Mouse (Mus musculus) thymus, postnatal 0 days (tissue): ENCODE results near the gene Lce1i. TPM values are rescaled to one million over a fixed set of nuclear protein-coding genes. Genes with fewer than 3 reads are reported as not detected.
"Not testable (repeated sequence)": the region's sequence is repeated elsewhere in the genome, so short reads cannot be mapped to it uniquely, and the experiment has no call there.

Experiments
- DNase-seq: peaks from one replicate; pipeline ENCODE4 v3.0.0-alpha.2; 2015; ENCODE audit warnings: low spot score
- polyA plus RNA-seq: library from polyadenylated mRNA; unstranded; fragments of >200 nt; fragmentation: Nextera tagmentation; extraction: Ambion mirVana; gene quantifications from 2 replicates; pipeline ENCODE4 v1.2.1, GENCODE M21; 2015

The Lce1i gene
- polyA plus RNA-seq = 0.24 and 0.26 TPM in 2 replicates

DNA sequence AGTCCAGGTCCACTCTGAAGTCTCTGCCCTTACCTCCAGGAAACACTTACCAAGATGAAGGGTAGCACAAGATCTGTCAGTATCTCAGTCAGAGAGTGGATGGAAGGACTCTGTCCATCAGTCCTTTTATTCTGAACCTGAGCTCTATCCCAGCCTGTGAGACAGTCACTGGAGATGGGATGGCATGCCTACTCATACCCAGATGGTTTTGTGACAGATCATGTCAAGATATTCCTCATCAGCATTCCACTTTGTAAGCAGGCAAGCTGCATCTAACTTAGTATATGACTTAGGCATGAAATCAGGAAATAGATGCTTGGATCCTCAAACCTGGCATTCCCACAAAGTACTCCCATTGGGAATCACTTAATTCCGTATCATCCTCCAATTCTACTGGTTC lies at the start of gene Lce1i:
Gene Lce1i (minus strand): TSS at position 101 of the 400 bp plus-strand sequence.
- DNase-seq = no peak

DNA sequence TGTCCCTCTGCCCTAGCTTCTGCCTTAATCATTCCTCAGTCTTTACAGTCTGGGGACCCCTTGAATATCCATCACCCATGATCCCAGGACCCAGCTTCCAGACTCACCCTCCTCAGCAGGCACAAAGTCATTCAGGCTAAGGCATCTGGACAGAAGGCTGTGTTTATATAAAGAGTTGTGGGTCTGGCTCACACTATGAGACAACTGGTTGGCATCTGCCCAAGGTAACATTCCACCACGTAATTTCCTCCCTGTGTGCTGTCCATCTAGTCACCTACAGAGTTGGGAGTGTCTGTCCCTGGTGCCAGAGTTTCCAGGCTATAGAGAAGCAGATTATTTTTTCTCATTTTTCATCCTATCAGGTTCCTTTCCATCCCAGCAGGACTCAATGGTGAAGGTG lies 48.4 kb upstream of the Lce1i start, which contains the start of gene Kprp:
Gene Kprp (minus strand): TSS at position 140 of the 400 bp plus-strand sequence.
- no peak for DNase-seq

DNA sequence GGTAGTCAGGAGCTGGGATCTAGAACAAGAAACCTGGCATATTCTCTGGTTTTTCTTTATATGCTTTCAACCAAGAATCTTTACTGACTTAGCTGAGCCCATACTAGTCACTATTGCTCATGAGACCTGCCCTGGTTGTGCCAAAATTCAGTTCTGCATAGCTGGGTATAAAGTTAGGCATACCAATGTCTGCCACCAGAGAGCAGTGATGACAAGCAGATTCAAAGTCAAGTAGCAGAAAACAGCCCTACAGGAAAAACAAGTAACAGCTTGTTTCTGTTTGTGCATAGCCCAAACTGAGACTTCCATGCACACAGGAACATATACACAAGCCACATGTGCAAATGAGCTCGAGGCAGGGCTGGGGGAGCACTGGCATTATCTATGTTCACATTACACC lies 47.1 kb upstream of the Lce1i start:
- no peak for DNase-seq

DNA sequence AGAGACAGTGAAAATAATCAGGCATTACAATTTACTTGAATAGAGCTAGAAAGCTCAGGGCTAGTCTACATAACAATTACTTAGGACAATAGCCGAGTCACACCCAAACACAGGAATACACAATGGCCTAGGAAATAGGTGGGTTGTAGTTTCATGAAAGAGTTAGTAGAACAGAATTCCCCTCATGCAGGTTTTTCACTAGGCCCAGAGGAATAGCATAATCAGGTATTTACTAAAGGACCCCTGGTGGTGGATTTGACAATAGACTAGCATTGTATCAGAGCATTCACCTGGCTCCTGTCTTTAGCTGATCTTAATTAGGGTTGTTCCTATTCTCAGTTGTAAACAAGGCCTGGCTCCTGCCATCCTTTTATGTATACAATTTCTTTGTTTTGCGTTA lies 37.3 kb upstream of the Lce1i start:
- DNase-seq = not testable (repeated sequence)

DNA sequence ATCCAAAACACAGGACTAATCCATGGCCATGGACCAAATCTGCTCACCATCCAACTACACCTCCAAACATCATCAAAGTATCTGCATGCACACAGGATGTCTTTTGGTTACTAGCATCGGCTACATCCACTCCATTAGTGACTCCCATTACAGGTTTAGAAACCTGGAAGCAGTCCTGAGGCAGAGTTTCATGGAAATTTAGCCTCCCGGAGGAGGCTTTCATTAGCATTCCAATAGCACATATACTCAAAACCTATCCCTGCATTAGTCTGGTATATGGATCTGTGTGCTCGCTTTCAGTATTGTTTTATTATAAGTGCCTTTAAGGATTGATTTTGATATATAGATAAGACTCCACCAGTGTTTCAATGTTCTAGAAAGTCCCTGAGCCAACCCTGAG lies 36.9 kb upstream of the Lce1i start:
- DNase-seq = no peak

DNA sequence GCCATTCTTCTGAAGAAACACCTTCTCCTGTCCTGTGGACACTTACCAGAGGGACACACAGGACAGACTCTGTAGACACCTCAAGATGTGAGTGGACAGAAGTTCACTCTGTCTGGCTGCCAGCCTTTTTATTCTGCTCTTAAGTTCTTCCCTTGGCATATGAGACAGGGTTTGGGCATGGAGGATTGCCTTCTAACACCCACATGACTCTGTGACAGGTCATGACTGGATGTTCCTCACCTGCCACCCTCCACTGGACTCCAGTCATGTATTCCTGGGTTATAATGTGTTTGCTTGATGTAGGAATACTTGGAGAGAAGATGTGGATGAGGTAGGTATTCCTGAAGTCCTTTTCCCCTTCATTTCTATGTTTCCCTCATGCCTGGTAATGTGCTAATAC lies 29.1 kb upstream of the Lce1i start, which contains the start of gene Lce1k:
Gene Lce1k (minus strand): TSS at position 101 of the 400 bp plus-strand sequence.
- no peak for DNase-seq

DNA sequence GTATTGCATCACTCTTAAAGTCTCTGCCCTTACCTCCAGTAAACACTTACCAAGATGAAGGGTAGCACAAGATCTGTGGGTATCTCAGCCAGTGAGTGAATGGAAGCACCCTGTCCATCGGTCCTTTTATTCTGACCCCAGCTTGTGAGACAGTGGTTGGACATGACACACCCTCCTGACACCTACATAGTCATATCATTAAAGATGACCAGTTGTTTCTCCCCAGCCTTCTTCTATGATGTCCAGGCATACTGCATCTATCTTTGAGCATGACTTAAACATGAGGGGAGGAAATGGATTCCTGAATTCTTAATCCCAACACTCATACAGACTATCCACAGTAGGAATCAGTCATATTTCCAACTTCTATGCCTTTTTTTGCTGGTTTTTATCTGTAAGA lies 11.7 kb upstream of the Lce1i start, which contains the start of gene Lce1j:
Gene Lce1j (minus strand): TSS at position 101 of the 400 bp plus-strand sequence.
- DNase-seq = no peak

DNA sequence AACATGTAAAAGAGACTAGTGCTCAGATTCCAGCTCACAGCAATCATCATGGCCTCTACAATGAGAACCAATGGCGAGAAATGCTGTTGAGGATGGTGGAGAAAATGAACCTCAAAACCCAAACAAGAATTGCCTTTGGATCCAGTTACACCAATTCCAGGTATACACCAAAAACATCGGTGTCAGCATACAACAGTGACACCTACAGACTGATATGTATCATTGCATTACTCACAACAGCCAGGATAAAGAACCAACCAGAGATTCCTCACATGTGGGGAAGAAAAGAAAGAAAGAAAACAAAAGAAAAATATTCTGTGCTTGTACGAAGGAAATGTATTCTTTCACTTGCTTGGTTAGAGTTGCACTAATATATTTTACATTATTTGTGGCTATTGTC lies 7.1 kb downstream of the Lce1i start:
- no peak for DNase-seq

DNA sequence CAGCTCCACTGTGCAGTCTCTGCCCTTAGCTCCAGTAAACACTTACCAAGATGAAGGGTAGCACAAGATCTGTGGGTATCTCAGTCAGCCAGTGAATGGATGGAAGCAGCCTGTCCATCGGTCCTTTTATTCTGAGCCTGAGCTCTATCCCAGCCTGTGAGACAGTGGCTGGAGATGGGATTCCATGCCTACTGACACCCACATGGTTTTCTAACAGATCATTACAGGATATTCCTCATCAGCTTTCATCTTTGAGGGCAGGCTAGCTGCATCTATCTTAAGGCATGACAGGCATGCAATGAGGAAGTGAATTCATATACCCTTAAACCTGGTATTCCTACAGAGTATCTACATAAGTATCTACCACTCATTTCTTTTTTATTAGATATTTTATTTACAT lies 13.7 kb downstream of the Lce1i start, which contains the start of gene Lce1h:
Gene Lce1h (minus strand): TSS at position 101 of the 400 bp plus-strand sequence.
- no peak for DNase-seq

DNA sequence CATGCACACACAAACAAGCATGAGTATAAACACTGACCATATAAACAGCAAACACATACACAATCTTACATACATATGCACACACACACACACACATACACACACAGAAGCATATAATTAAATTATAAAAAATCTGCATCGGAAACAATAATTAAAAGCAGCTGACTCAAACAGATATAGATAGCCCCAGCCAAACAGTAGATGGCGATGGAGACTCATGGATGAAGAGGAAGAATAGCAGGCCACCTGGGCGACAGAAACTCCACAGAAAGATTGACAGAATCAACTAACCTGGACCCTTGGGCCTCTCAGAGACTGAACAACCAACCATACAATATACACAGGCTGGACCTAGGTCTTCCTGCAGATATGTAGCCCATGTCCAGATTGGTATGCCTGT lies 25.5 kb downstream of the Lce1i start:
- DNase-seq = no peak

DNA sequence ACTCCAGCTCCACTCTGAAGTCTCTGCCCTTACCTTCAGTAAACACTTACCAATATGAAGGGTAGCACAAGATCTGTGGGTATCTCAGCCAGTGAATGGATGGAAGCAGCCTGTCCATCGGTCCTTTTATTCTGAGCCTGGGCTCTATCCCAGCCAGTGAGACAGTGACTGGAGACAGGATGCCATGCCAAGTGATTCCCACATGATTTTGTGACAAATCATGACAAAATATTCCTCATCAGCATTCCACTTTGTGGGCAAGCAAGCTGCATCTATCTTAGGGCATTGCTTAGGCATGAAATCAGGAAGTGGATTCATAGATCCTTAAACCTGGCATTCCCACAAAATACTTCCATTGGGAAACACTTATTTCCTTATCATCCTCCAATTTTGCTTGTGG lies 26.5 kb downstream of the Lce1i start, which contains the start of gene Lce1g:
Gene Lce1g (minus strand): TSS at position 101 of the 400 bp plus-strand sequence.
- DNase-seq = no peak

DNA sequence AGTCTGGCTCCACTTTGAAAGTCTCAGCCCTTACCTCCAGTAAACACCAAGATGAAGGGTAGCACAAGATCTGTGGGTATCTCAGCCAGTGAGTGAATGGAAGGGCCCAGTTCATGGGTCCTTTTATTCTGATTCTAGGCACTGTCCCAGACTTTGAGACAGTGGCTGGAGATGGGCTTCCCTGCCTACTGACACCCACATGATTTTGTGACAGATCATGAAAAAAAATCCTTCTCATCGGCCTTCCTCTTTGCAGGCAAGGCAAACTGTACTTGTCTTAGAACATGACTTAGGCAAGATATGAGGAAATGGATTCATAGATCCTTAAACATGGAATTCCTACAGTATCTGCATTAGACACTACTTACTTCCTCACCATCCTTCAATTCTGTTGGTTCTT lies 39.7 kb downstream of the Lce1i start, which contains the start of gene Gm38119:
Gene Gm38119 (minus strand): TSS at position 101 of the 400 bp plus-strand sequence.
- no peak for DNase-seq

Other genes with a start within 250 kb of the Lce1i start
- 0.46 TPM in 1 of 2 replicates, not detected in the other for gene 2310046K23Rik, start 244.4 kb downstream of the Lce1i start, polyA plus RNA-seq
- 0.14 and 0.25 TPM in 2 replicates for gene Ivl, start 205.2 kb downstream of the Lce1i start, polyA plus RNA-seq
- 0.16 TPM in 1 of 2 replicates, not detected in the other for gene Smcp, start 189.9 kb downstream of the Lce1i start, polyA plus RNA-seq
- not detected in 2 replicates for gene 2210017I01Rik, start 171.4 kb downstream of the Lce1i start, polyA plus RNA-seq
- not detected in 2 replicates for gene Lce6a, start 157.2 kb downstream of the Lce1i start, polyA plus RNA-seq
- gene Lce1a1, start 130.6 kb downstream of the Lce1i start, polyA plus RNA-seq = 0.34 TPM in 1 of 2 replicates, not detected in the other
- gene Lce1b, start 122.0 kb downstream of the Lce1i start, polyA plus RNA-seq = not detected in 2 replicates
- gene Lce1a2, start 108.6 kb downstream of the Lce1i start, polyA plus RNA-seq = 0.20 and 0.49 TPM in 2 replicates
- gene Lce1c, start 99.7 kb downstream of the Lce1i start, polyA plus RNA-seq = not detected in 2 replicates
- gene Lce1d, start 91.7 kb downstream of the Lce1i start, polyA plus RNA-seq = not detected in 2 replicates
- 0.27 and 0.39 TPM in 2 replicates for gene Lce1e, start 69.8 kb downstream of the Lce1i start, polyA plus RNA-seq
- not detected in 2 replicates for gene Lce1f, start 58.5 kb downstream of the Lce1i start, polyA plus RNA-seq
- gene Gm38119, start 39.8 kb downstream of the Lce1i start, polyA plus RNA-seq = not detected in 2 replicates
- 0.14 TPM in 1 of 2 replicates, not detected in the other for gene Lce1g, start 26.6 kb downstream of the Lce1i start, polyA plus RNA-seq
- 0.21 and 0.50 TPM in 2 replicates for gene Lce1h, start 13.8 kb downstream of the Lce1i start, polyA plus RNA-seq
- gene Lce1j, start 11.6 kb upstream of the Lce1i start, polyA plus RNA-seq = 1.4 and 1.5 TPM in 2 replicates
- gene Lce1k, start 29.0 kb upstream of the Lce1i start, polyA plus RNA-seq = not detected in 2 replicates
- 0.04 and 0.10 TPM in 2 replicates for gene Kprp, start 48.3 kb upstream of the Lce1i start, polyA plus RNA-seq
- not detected in 2 replicates for gene Lce1l, start 72.4 kb upstream of the Lce1i start, polyA plus RNA-seq
- 0.19 TPM in 1 of 2 replicates, not detected in the other for gene 2310050C09Rik, start 91.3 kb upstream of the Lce1i start, polyA plus RNA-seq
- 0.42 TPM in 1 of 2 replicates, not detected in the other for gene Lce3a, start 147.3 kb upstream of the Lce1i start, polyA plus RNA-seq
- gene Lce3b, start 154.1 kb upstream of the Lce1i start, polyA plus RNA-seq = 1.8 and 2.0 TPM in 2 replicates
- 0.66 and 1.4 TPM in 2 replicates for gene Lce3c, start 165.6 kb upstream of the Lce1i start, polyA plus RNA-seq
- 0.57 and 0.59 TPM in 2 replicates for gene Lce3d, start 178.5 kb upstream of the Lce1i start, polyA plus RNA-seq
- gene Lce3e, start 188.2 kb upstream of the Lce1i start, polyA plus RNA-seq = 0.77 and 0.79 TPM in 2 replicates
- gene Lce3f, start 213.3 kb upstream of the Lce1i start, polyA plus RNA-seq = 0.46 TPM in 1 of 2 replicates, not detected in the other
- 3.1 and 3.9 TPM in 2 replicates for gene Crct1, start 236.8 kb upstream of the Lce1i start, polyA plus RNA-seq
- gene Lce1m, start 240.2 kb upstream of the Lce1i start, polyA plus RNA-seq = 0.59 and 1.0 TPM in 2 replicates